Mouse (Mus musculus): ENCODE data around the gene Hnrnpr.

Gene Hnrnpr

DNA sequence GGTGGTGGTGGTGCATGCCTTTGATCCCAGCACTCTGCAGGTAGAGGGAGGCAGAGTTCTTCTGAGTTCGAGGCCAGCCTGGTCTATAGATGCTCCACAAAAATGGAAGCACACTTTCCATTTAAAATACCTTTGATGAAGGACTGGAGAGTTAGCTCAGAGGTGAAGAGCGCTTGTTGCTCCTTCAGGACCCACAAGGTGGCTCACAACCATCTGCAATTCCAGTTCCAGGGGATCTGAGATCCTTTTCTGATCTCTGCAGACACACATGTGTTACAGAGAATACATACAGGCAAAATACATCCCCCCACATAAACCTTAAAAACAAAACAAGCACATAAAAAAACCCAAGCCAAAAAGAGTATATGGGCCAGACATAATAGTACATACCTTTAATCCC lies 2.4 kb upstream of the Hnrnpr start:
- no peak for DNase-seq (ENCODE audit: low spot score in 2 of 2)

DNA sequence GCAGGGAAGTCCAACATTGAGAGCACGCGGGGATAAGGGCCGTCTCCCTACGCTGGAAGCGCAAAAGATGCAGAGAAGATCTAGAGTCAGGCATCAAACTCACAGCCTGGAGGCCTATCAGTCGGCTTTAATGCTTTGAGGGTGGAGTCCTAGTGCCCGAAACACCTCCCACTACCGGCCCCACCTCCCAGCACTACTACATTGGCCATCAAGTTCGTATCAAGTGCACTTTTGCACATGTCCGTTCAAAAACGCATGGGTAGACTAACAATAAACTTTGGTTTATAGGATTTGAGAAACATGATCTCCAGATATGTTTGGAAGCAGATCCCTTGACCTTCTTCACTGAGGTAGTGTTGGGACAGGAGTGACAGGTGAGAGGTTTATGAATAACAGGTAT lies 962 bp upstream of the Hnrnpr start:
- DNase-seq (ENCODE audit: low spot score in 2 of 2): peak; percentile 76 to 78

DNA sequence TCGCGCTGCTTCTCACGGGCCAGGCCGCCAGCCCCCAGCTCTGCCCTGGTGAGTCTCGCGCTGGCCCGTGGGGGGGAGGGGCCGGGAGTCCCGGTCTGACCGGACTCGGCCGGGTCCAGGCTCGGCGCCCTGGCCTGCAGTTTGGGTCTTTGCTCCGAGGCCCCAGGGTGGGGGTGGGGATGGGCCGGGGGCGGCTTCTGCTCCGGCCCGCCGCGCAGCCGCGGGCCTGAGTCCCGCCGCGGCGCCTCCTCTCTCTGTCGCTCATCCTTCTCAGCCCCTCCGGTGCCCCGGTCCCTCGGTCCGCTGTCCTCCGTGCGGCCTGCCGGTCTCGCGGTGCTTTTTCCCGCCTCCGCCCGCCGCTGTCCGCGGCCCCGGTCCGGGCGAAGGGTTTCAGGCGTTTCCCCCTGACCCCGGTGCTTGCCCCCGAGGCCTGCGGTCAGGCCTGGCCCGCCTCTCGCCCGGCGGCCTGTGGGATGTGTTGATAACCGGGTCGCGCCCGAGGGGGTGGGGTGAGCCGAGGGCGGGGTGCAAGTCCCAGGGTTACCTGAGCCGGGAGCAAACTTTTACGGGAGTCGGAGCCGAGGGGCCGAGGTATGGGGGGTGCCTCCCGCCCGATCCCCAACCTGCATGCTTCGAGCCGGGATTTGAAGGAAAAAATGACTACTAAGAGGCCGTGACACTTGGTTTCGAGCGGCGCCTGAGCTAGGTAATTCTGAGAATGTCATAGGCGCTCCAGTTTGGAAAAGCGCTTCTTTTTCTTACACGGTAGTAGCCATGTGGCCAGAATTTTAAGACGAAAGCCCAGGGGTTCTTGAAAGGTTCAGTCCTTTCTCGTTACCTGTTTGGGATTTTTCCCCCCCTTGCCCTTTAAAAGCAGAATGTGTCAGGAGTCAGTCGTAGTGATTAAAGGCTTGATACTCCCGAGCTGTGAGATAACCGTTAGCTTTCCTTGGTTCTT lies 579 bp downstream of the Hnrnpr start:
- DNase-seq (ENCODE audit: low spot score in 2 of 2): peak; percentile 72 to 77

DNA sequence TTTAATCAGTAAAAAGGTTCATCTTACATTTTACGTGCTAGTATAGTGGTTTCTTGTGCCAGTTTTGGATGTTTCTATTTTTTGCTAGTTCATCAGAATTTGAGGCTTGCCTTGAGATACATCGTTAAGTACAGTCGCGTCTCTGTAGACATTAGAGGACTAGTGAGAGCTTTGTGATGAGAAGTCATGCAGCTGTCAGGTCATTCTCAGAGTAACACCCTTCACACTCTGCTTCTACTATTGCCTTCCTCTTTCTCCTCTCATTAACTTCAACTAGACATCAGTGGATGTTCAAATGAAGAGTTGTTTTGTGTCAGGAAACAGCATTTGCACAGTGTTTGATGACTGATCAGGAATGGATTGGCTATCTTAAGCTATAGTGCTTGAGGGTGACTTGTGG lies 1.9 kb downstream of the Hnrnpr start:
- no peak for DNase-seq (ENCODE audit: low spot score in 2 of 2)

DNA sequence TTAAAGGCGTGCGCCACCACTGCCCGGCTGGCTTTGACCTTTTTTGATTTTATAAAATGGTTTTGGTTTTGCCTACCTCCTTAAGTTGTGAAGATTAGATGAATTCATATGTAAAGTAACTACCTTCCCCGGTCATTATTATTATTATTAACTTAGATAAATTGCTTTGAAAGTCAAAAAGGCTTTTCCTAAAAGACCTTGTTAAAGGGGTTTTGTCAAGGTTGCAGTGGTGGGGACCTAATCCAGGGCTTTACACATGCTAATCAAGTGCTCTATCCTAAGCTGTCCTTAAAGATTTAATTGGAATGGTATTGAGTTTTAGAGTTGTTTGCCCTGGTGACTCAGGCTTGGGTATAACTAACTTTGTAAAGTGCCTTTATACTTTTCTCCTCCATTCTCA lies 6.9 kb downstream of the Hnrnpr start:
- DNase-seq (ENCODE audit: low spot score in 2 of 2): no peak

DNA sequence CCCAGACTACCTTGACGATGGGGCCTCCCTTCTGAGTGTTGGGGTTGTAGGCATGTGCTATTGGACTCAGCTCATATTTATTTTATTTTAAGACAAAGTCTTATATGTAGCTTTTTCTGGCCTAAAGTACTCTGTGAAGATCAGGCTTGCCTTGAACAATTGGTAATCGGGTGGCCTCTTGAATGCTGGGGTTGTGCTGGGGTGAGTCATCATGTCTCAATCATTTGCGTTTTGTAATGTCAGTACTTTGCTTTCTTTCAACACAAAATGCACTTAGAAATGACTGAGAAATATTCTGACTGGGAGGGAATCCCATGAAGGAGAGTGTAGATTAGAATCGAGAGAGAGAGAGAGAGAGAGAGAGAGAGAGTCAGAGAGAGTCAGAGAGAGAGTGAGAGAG lies 9.3 kb downstream of the Hnrnpr start:
- no peak for DNase-seq (ENCODE audit: low spot score in 2 of 2)

DNA sequence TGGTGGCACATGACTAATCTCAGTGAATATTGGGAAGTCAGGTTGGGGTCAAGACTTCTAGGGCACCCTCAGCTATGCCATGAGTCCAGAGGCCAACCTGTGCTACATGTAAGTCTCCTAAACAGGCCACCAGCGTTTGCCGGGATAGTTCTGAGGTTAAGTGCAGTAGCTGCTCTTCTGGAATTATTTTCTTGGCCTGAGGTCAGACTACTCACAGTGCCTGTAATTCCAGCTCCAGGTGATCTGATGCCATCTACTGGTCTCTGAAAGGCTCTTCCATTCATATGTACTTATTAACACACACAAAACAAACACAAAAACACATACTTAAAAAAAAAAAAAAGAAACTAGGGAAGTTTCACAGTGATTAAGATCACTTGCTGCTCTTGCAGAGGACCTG lies 13.5 kb downstream of the Hnrnpr start:
- no peak for DNase-seq (ENCODE audit: low spot score in 2 of 2)

DNA sequence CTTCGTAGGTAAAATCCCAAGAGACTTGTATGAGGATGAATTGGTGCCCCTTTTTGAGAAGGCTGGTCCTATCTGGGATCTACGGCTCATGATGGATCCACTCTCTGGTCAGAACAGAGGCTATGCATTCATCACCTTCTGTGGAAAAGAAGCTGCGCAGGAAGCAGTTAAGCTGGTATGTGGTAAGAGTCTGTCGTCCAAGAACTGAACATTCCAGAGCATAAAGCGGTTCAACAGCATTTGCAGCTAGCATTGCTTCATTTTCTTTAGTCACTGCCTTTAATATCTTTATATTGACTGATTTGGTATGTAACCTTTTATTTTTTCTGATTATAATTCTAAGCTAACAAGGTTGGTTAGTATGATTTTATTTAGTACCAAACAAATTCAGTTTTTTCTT lies 16.5 kb downstream of the Hnrnpr start:
- DNase-seq (ENCODE audit: low spot score in 2 of 2): no peak

DNA sequence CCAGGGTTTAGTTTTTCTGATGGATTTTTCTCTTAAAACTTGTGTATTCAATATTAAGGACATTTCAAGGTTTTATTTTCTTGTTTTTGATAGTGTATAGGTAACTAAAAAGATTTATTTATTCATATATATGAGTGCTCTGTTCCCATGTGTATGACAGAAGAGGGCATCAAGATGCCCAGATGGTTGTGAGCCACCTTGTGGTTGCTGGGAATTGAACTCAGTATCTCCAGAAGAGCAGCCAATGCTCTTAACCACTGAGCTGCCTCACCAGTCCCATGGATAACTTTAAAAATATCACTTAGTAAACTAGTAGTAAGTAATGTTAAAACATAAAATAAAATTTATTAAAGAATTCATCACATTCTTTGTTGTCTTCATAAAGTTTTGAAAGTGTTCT lies 17.4 kb downstream of the Hnrnpr start:
- DNase-seq (ENCODE audit: low spot score in 2 of 2): no peak

DNA sequence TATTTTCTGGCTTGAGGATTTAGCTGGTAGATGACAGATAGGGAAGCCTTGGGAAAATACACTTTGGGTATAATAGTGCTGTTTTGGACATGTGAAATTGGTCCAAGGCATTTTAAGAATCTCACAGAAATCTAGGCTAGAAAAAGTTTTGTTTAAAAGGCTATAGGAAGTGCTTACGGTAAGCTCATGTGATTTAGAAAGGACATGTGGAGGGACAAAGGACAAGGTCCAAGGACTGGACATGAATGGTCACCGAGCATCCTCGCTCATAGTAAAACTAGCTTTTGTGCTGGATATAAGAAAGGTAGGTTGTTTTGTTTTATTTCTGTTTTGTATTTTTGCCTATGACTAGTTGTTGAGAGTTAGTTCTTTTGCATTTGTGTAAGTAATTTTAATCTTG lies 21.0 kb downstream of the Hnrnpr start:
- no peak for DNase-seq (ENCODE audit: low spot score in 2 of 2)

DNA sequence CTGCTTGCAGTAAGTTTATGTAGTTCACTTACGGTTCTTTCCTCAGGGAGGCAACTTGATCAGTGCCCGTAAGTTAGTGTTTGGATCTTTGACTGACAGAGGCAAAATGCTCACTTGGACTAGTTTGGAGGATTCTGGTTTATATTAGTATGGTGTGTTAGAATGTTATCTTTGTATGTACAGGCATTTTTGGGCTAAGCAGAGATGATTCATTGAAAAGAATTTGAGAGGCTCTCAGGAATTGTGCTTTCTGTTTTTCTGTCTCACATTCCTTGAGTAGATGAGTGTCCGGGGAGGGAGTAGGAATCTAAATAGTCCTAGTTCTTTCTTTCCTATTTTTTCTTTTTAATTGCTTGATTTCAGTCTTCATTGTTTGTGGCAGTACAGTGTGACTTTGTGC lies 22.4 kb downstream of the Hnrnpr start:
- DNase-seq (ENCODE audit: low spot score in 2 of 2): no peak

DNA sequence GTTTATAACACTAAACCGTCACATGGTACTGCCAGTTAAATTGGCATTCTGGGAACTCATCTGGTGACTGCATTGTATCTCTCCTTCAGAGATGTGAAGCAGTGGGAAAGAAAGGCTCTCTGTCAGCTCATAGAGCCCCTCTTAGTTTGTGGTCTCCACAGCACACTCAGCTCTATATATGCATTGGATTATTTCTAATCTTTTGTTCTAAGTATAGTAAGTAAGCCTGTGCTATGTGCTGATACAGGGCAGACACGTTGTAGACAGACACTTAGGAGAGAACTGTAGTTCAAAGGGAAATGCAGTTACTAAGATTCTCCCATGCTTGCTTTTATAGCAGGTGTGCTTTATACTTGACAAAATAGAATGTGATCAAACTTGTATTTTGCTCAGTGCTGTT lies 24.3 kb downstream of the Hnrnpr start:
- DNase-seq (ENCODE audit: low spot score in 2 of 2): no peak

DNA sequence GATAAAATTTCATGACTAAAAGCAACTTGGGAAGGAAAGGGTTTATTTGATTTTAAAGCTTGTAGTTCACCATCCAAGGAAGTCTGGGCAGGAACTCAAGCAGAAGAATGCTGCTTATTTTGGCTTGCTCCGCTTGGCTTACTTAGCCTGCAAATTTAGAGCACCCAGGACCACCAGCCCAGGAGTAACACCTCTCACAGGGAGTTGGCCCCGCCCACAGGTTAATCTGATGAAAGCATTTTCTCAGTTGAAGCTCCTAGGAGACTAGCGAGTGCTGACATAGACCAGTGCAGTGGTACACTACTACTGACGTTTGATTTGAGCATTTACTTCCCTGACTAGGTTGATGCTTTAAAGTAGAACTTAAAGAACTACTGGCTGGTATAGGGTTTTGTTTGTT lies 26.4 kb downstream of the Hnrnpr start:
- DNase-seq (ENCODE audit: low spot score in 2 of 2): no peak

DNA sequence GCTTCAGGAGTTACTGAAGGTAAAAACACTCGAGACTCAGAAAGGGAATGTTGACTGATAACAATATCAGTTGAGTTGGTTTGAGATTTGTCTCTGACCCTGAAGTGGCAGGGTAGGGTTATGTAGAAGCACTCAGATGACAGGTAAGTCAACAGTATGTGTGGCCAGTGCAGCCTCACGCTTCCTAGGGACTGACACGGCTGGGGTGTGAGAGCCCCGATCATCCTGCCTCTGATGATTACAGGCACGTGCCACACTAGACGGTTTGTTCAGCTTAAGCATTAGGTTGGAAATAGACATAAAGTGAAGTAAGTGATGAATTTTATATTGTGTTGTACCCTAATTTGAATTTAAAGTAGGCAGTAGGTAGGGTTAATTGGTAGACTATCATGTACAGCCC lies 38.9 kb downstream of the Hnrnpr start:
- no peak for DNase-seq (ENCODE audit: low spot score in 2 of 2)

DNA sequence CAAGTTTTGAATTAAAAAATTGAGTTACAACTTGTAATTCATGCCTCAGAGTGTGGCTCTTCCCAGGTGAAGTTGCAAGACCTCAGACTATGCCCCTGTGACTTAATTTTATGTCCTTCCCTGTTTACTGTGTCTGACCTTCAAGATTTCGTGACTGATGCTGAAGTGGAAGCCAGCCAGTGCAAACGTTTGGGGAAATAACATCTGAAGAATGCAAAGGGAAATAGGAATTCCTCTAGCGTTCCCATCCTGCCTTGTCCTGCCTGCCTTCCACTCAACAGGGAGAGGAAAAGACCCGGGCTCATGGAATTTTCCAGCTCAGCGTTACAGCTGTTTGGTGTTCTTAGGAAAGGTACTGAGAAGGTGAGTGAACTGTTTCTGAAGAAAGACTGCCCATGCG lies 46.3 kb downstream of the Hnrnpr start:
- DNase-seq (ENCODE audit: low spot score in 2 of 2): no peak

DNA sequence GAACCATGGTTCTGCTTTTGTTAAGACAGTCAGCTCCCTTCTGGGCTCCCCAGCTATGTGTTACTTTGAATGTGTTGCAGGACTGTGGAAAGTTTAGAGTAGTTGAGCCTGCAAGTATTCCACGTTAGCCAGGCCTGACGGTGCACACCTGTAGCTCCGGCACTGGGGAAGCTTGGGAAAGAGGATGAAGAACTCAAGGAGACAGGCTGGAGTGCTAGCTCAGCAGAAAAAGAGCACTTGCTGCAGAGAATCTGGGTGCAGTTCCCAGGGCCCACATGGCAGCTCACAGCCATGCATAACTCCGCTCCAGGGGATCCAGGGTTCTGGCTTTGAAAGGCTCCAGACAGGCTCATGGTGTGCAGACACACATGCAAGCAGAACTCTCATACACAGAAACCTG lies 46.7 kb downstream of the Hnrnpr start:
- DNase-seq (ENCODE audit: low spot score in 2 of 2): no peak

DNA sequence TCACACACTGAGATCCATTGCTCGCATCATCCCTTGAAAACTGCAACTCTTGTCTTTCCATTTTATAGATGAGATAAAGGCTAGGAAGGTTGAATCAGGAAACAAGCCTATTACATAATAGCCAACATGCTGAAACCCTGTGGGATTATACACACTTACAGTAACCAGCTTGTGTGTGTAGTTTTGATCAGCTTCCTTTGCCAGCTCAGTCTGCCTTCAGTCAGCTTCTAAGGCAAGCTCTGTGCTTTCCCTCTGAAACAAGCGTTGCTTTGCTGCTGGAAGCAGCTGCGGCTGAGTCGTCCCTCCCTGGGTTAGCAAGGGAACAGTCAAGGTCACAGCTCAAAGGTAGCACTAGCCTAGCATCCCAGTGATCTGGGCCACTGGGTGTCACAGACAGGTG lies 57.1 kb downstream of the Hnrnpr start:
- DNase-seq (ENCODE audit: low spot score in 2 of 2): no peak

DNA sequence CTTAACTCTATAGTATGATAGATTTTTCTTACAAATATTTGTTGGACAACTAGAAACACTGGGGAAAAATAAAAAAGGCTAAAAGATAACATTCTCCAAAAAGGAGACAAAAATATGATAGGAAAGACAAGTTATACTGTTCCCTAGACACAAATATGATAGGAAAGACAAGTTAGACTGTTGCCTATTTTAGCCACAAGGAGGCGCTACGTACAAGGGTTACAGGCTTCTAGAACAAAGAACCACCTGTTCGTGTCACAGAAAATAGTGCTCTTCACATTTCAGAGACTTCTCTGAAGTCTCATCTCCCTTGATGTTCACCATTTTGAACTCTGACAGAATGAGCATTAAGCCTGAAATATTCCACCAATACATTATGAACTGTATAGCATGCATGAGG lies 59.0 kb downstream of the Hnrnpr start:
- DNase-seq (ENCODE audit: low spot score in 2 of 2): peak; percentile 6 to 47

DNA sequence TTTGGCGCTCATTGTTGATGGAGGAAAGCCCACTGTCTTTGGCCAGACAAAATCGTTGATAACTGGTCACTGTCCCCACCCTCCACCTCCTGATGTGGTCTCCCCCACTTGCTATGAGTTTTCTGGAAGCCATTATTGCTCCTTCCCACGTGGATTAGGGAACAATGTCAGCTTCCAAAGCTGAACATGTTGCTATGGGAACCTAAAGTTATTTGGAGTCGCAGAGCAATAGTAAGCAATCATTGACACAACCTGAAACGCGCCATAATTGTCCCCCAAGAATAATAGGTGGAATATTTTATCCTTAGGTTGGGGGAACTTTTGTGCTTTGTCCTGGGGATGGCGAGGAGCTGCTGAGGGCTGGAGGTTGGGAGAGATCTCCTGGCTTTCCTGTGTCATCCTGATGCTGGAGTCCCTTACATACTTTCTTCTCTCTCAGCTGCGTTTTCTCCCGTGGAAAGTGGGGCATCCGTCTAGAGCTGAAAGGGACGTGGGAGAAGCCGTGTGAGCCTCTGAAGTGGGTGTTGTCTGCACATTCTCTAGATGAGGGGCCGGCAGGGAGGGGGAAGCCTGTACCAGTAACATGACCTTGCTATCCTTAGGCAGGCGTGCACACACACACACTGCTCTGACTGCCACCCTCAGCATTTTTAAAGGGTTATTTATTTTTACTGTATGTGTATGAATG lies 62.9 kb downstream of the Hnrnpr start:
- no peak for DNase-seq (ENCODE audit: low spot score in 2 of 2)

DNA sequence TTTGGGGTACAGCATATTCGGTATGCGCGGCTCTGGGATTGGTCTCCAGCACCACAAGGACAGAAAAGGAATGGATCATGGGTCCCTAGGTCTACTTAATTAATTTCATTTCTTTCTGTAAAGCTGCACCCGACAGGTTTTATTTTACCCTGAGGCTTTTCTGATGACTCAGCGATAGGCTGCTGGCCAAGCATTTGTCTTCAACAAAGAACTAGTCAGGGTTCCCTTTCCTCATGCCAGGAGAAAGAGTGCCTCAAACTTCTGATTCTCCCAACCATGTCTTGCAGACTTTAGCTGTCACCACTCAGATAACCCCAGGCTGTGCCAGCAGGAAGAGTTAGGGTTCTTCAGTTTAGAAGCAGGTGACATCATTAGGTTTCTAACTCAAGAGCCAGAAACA lies 66.3 kb downstream of the Hnrnpr start:
- DNase-seq (ENCODE audit: low spot score in 2 of 2): no peak

DNA sequence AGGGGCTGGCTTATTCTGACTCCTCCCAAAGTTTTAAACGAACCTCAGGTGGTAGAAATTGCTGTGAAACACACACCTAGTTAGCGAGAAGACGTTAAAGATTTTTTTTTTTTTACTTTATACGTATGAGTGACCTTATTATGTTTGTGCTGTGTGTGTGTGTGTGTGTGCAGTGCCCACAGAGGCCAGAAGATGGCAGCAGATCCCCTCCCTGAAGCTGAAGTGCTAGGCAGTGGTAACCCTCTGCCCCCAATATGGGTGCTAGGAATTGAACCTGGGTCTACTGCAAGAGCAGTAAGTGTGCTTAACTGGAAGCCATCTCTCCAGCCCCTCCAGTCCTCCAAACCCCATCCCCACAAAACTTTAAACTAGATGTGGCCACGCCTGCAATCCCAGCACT lies 72.3 kb downstream of the Hnrnpr start:
- DNase-seq (ENCODE audit: low spot score in 2 of 2): no peak

DNA sequence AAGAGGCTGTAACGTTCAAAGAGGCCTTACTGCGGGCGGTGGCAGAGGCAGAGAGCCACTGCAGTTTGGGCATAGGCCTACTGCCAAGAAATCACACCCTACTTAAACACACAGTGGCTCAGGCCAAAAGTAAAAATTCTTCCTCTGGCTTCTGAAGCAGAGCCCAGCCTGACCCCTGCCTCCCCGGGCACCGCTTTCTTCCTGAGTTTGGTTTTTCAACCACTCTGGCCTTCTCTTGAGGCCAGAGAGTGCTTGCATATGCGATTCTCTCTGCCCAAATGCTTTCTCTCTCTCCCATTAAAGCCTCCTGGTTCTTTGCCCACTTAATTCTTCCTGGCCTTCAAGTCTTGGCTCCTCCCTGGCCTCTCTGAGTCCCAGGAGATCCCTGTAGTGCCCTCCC lies 73.1 kb downstream of the Hnrnpr start:
- no peak for DNase-seq (ENCODE audit: low spot score in 2 of 2)

DNA sequence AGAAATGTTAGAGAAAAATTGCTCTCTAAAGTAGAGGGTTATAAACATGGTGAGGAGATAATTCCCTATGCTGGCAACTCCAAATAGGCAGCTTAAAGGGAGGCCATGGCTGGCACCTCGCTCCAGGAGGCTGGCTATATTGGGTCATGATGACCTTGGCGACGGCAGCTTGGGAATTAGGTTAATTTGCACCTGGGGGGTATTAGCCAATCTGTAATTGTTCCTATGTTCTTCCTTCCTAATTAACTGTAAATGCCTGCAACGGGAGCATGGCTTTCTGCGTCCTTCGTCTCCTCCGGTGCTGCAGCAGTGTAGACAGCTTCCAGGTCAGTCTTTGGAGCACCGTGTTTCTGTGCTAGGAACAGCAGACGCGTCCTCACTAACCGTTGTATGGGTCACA lies 76.5 kb downstream of the Hnrnpr start:
- DNase-seq (ENCODE audit: low spot score in 2 of 2): no peak

Data from spleen, postnatal 36 days (tissue).